Mouse (Mus musculus) left cerebral cortex, postnatal 4 days (tissue): ENCODE measurements around the gene Sacm1l. TPM values are rescaled to one million over a fixed set of nuclear protein-coding genes. Genes with fewer than 3 reads are reported as not detected.

Source experiments
- total RNA-seq, 2 experiments: library from RNA; stranded (reverse); gene quantifications; 2 replicates each; pipeline ENCODE4 v1.2.3; 2021

The Sacm1l gene
- total RNA-seq, 2 experiments from 2014 or later, result 43.3 to 46.6 TPM

Other genes starting within 250 kb of the Sacm1l start
- gene Lars2, start 162.8 kb upstream of the Sacm1l start, total RNA-seq, result 10 to 100 TPM; 25.3 to 41.7 TPM
- gene Limd1, start 51.1 kb upstream of the Sacm1l start, total RNA-seq, result 10 to 100 TPM in 1 of 2 experiments, 1 to 10 TPM in 1; 9.5 to 10.2 TPM
- gene Slc6a20b, start 102.8 kb downstream of the Sacm1l start, total RNA-seq, result under 1 TPM; 0.40 to 0.48 TPM
- under 1 TPM; 0.16 to 0.18 TPM for gene Ccr9, start 148.7 kb downstream of the Sacm1l start, total RNA-seq
- gene Slc6a20a, start 149.1 kb downstream of the Sacm1l start, total RNA-seq, result 10 to 100 TPM; 15.3 to 15.7 TPM
- gene Lztfl1, start 187.9 kb downstream of the Sacm1l start, total RNA-seq, result 10 to 100 TPM; 58.2 to 61.9 TPM